Mouse (Mus musculus) left cerebral cortex, postnatal 36 days (tissue): ENCODE measurements around the gene Tmem150a. TPM values are rescaled to one million over a fixed set of nuclear protein-coding genes. Genes with fewer than 3 reads are reported as not detected.

Experiments used
- DNase-seq, 2 experiments: peaks; one replicate each; pipeline ENCODE4 v3.0.0; 2021 to 2022; ENCODE audit warnings: low spot score in 2 of 2, mixed read lengths in 1 of 2
- intact Hi-C: fragments of 180-260 bp; cut with DNase I; formaldehyde crosslinking; loops from one replicate; pipeline ENCODE4 v1.15.1; 2025
- total RNA-seq, 2 experiments: library from RNA; stranded (reverse); gene quantifications; 2 replicates each; pipeline ENCODE4 v1.2.3; 2021

The Tmem150a gene
- total RNA-seq, 2 experiments from 2014 or later, result 9.0 to 9.9 TPM

- intact Hi-C loops, result no loop called here
- no peak for DNase-seq
Measured at GRCm38 (mm10) chr6:72389471-72389940, 34.3 kb downstream of the Tmem150a start.

- peak in 1 of 2 experiments; percentile 39 for DNase-seq
- intact Hi-C loops, result no loop called here
Measured at GRCm38 (mm10) chr6:72389941-72390771, 34.9 kb downstream of the Tmem150a start, which contains the start of gene Vamp8. Gene Vamp8, minus strand, starts transcription at chr6:72390703.

GRCm38 (mm10) chr6:72390795-72391521, 35.7 kb downstream of the Tmem150a start:
- intact Hi-C loops, result no loop called here
- no peak for DNase-seq

- intact Hi-C loops, result no loop called here
- DNase-seq, result no peak
Measured at GRCm38 (mm10) chr6:72392341-72392740, 37.1 kb downstream of the Tmem150a start.

GRCm38 (mm10) chr6:72396837-72397251, 41.6 kb downstream of the Tmem150a start:
- intact Hi-C loops, result no loop called here
- DNase-seq, result no peak

- intact Hi-C loops, result no loop called here
- no peak for DNase-seq
Measured at GRCm38 (mm10) chr6:72399967-72400366, 44.7 kb downstream of the Tmem150a start.

GRCm38 (mm10) chr6:72401875-72402274, 46.6 kb downstream of the Tmem150a start:
- intact Hi-C loops, result no loop called here
- peak; percentile 46 to 63 for DNase-seq

- no peak for DNase-seq
- intact Hi-C loops, result loop anchor here (5.0 kb wide), 1 partner anchor 38 kb away; the partner anchor contains the start of gene Rnf181
Measured at GRCm38 (mm10) chr6:72405356-72405755, 50.1 kb downstream of the Tmem150a start.

- intact Hi-C loops, result loop anchor here (5.0 kb wide), 1 partner anchor 40 kb away; the partner anchor contains the start of gene Rnf181
- peak; percentile 74 for DNase-seq
Measured at GRCm38 (mm10) chr6:72407119-72407518, 51.9 kb downstream of the Tmem150a start.

Other genes starting within 250 kb of the Tmem150a start
- gene Atoh8, start 119.9 kb upstream of the Tmem150a start, total RNA-seq, result 1 to 10 TPM; 1.1 to 1.8 TPM
- gene Sftpb, start 50.8 kb upstream of the Tmem150a start, total RNA-seq, result not detected
- gene Usp39, start 10.3 kb upstream of the Tmem150a start, total RNA-seq, result 10 to 100 TPM; 33.0 to 33.8 TPM
- 10 to 100 TPM; 13.9 to 19.0 TPM for gene 0610030E20Rik, start 8.1 kb upstream of the Tmem150a start, total RNA-seq
- 10 to 100 TPM; 71.6 to 76.2 TPM for gene Rnf181, start 11.5 kb downstream of the Tmem150a start, total RNA-seq
- gene Vamp5, start 25.0 kb downstream of the Tmem150a start, total RNA-seq, result 1 to 10 TPM; 4.0 to 4.3 TPM
- 10 to 100 TPM; 12.6 to 13.8 TPM for gene Vamp8, start 35.3 kb downstream of the Tmem150a start, total RNA-seq
- gene Ggcx, start 58.9 kb downstream of the Tmem150a start, total RNA-seq, result 10 to 100 TPM; 21.7 to 27.0 TPM
- 100 to 1,000 TPM; 164 to 176 TPM for gene Mat2a, start 84.1 kb downstream of the Tmem150a start, total RNA-seq
- gene Sh2d6, start 166.3 kb downstream of the Tmem150a start, total RNA-seq, result under 1 TPM; 0.54 to 0.72 TPM
- gene Capg, start 188.9 kb downstream of the Tmem150a start, total RNA-seq, result 1 to 10 TPM; 2.2 to 3.1 TPM
- gene Elmod3, start 243.0 kb downstream of the Tmem150a start, total RNA-seq, result 10 to 100 TPM; 19.7 to 19.9 TPM
- gene Retsat, start 243.0 kb downstream of the Tmem150a start, total RNA-seq, result 10 to 100 TPM; 52.2 to 53.9 TPM